Comparison of ENCODE assay signal across 24 mouse cellular contexts in genomic region chr2:153538898-153539297, GRCm38 (mm10). TPM values are rescaled to one million over a fixed set of nuclear protein-coding genes. Genes with fewer than 3 reads are reported as not detected.
"Had no signal": no experiment of that assay in that cellular context is flagged by ENCODE, and none has a peak within 500 bp of the region (broad histone marks: within the 10 kb centered on the region; RNA-seq: fewer than 3 reads in every experiment).

No protein-coding gene starts in this region.

- H3K4me2 ChIP-seq: neural tube, embryonic 13.5 days; neural tube, embryonic 15.5 days; stomach, embryonic 15.5 days had no signal

- H3K27me3 ChIP-seq: neural tube, embryonic 13.5 days; neural tube, embryonic 15.5 days; stomach, embryonic 15.5 days had no signal

- H3K27ac ChIP-seq: neural tube, embryonic 13.5 days; neural tube, embryonic 15.5 days; stomach, embryonic 15.5 days; stomach, postnatal 0 days had no signal

- H3K9me3 ChIP-seq: neural tube, embryonic 13.5 days; neural tube, embryonic 15.5 days; stomach, embryonic 15.5 days had no signal

- H3K9ac ChIP-seq: neural tube, embryonic 13.5 days; neural tube, embryonic 15.5 days; stomach, embryonic 15.5 days had no signal

- H3K36me3 ChIP-seq: neural tube, embryonic 13.5 days; neural tube, embryonic 15.5 days; stomach, embryonic 15.5 days had no signal

- H3K4me3 ChIP-seq: neural tube, embryonic 13.5 days; neural tube, embryonic 15.5 days; stomach, embryonic 15.5 days had no signal

- H3K4me1 ChIP-seq: neural tube, embryonic 15.5 days; stomach, embryonic 15.5 days had no signal

- DNase-seq: retina, postnatal 1 day; right cerebral cortex, adult 18-20 months; right cerebral cortex, postnatal 14 days; right cerebral cortex, postnatal 25 days; right cerebral cortex, postnatal 4 days; spleen, adult 18-20 months; thymus, adult 18-20 months; thymus, adult 2 months; thymus, postnatal 14 days; thymus, postnatal 25 days; thymus, postnatal 36 days; thymus, postnatal 4 days had no signal

RNA-seq across cellular contexts. Expression of gene 4930404H24Rik, which starts 46.3 kb away (rescaled TPM):
- total RNA-seq: neutrophil, adult 5-6 weeks had no signal
- polyA plus RNA-seq: neural tube, embryonic 13.5 days; neural tube, embryonic 14.5 days; neural tube, embryonic 15.5 days; small intestine, adult 2 months; spleen, adult 2 months; stomach, embryonic 14.5 days; stomach, embryonic 15.5 days; stomach, embryonic 16.5 days; stomach, postnatal 0 days; thymus, adult 2 months; thymus, postnatal 0 days; urinary bladder, adult 2 months had no signal
